Mouse (Mus musculus) G1E (cell line): Measurements from ENCODE around the gene Dock8. TPM values are rescaled to one million over a fixed set of nuclear protein-coding genes. Genes with fewer than 3 reads are reported as not detected.

Experiments used
- ATAC-seq: 2 replicates; pipeline ENCODE4 v1.8.0; 2016; ENCODE audit warnings: mild to moderate bottlenecking; ENCODE audit not compliant: insufficient number of reproducible peaks, poor library complexity, low FRiP score, severe bottlenecking; ENCODE audit errors: extremely low read depth
- DNase-seq: peaks from one replicate; pipeline ENCODE4 v3.0.0; 2012; ENCODE audit warnings: low spot score
- H3K27me3 ChIP-seq: 2 replicates; pipeline ENCODE4 v1.6.1; 2012; ENCODE audit warnings: mild to moderate bottlenecking, low read length, inconsistent platforms; ENCODE audit not compliant: insufficient read depth
- H3K36me3 ChIP-seq: replicated peaks from 2 replicates; pipeline ENCODE3; 2012; ENCODE audit warnings: mild to moderate bottlenecking, inconsistent platforms
- H3K4me1 ChIP-seq: 2 replicates; pipeline ENCODE4 v1.6.1; 2012; ENCODE audit warnings: low read depth, low read length, inconsistent platforms, mixed read lengths; ENCODE audit not compliant: insufficient read depth
- H3K4me3 ChIP-seq: 2 replicates; pipeline ENCODE4 v1.5.1; 2012; ENCODE audit warnings: low read depth, mild to moderate bottlenecking, inconsistent platforms, low read length, moderate library complexity, mixed read lengths
- H3K9me3 ChIP-seq: replicated peaks from 2 replicates; pipeline ENCODE4 v1.6.1; 2012; ENCODE audit warnings: inconsistent platforms
- CTCF ChIP-seq: IDR thresholded peaks from 2 replicates; pipeline ENCODE4 v1.5.1; 2012; ENCODE audit warnings: low read depth, low read length, inconsistent platforms, mixed read lengths
- GATA1 ChIP-seq: IDR thresholded peaks from 2 replicates; pipeline ENCODE4 v1.6.1; 2012; ENCODE audit warnings: borderline replicate concordance, low read length, inconsistent platforms, mixed read lengths
- GATA2 ChIP-seq: IDR thresholded peaks from 2 replicates; pipeline ENCODE4 v1.6.1; 2012; ENCODE audit warnings: low read depth, low read length, inconsistent platforms, borderline replicate concordance
- POLR2AphosphoS5 ChIP-seq: IDR thresholded peaks from 2 replicates; pipeline ENCODE4 v1.6.1; 2012; ENCODE audit warnings: low read depth, low read length, inconsistent platforms; ENCODE audit not compliant: insufficient replicate concordance
- TAL1 ChIP-seq: conservative IDR thresholded peaks from 2 replicates; pipeline ENCODE4 v1.6.1; 2012; ENCODE audit warnings: low read depth, low read length, inconsistent platforms, mixed read lengths
- polyA plus RNA-seq: library from polyadenylated mRNA; stranded (reverse); fragments of >175 nt; gene quantifications from 2 replicates; pipeline ENCODE4 v1.2.3, GENCODE M21; 2012
- total RNA-seq, 2 experiments: library from RNA; stranded (forward) in 1 of 2; stranded (reverse) in 1 of 2; fragments of 200-1000 nt in 1 of 2; fragments of >200 nt in 1 of 2; fragmentation: Nextera tagmentation in 1 of 2; gene quantifications; 2 replicates each; pipeline ENCODE4 v1.2.3; 2014 to 2017

Dock8 gene
- total and polyA plus RNA-seq, 3 experiments, result 0.01 to 0.16 TPM; not detected in 1

GRCm38 (mm10) chr19:25146122-25146521 lies 146.8 kb downstream of the Dock8 start:
- H3K9me3 ChIP-seq, result peaks cover 56% of the 10 kb centered on the region
- H3K27me3 ChIP-seq, result no peaks in the 10 kb centered on the region
- no peaks in the 10 kb centered on the region for H3K4me1 ChIP-seq
- no peaks in the 10 kb centered on the region for H3K36me3 ChIP-seq
- no peak for TF ChIP-seq GATA1
- no peak for TF ChIP-seq CTCF
- TF ChIP-seq GATA2, result no peak
- no peak for TF ChIP-seq POLR2AphosphoS5
- TF ChIP-seq TAL1, result no peak
- DNase-seq (no peak), ATAC-seq (no peak)
- no peak overlapping the region for H3K4me3 ChIP-seq

- Histone ChIP-seq H3K4me1 (no peaks in the 10 kb centered on the region), H3K36me3 (no peaks in the 10 kb centered on the region), H3K4me3 (no peak overlapping the region), H3K9me3 (peaks cover 45% of the 10 kb centered on the region), H3K27me3 (no peaks in the 10 kb centered on the region)
- DNase-seq, result no peak
- ATAC-seq, result no peak
- TF ChIP-seq TAL1, result no peak
- no peak for TF ChIP-seq GATA1
- TF ChIP-seq POLR2AphosphoS5, result no peak
- no peak for TF ChIP-seq GATA2
- TF ChIP-seq CTCF, result no peak
These were observed 150.5 kb downstream of the Dock8 start for GRCm38 (mm10) chr19:25149788-25150187.

- Histone ChIP-seq H3K4me3 (no peak overlapping the region), H3K36me3 (no peaks in the 10 kb centered on the region), H3K9me3 (peaks cover 47% of the 10 kb centered on the region), H3K27me3 (no peaks in the 10 kb centered on the region), H3K4me1 (no peaks in the 10 kb centered on the region)
- no peak for DNase-seq
- TF ChIP-seq TAL1, result no peak
- no peak for TF ChIP-seq POLR2AphosphoS5
- TF ChIP-seq GATA2, result no peak
- TF ChIP-seq CTCF, result no peak
- no peak for TF ChIP-seq GATA1
- ATAC-seq, result no peak
These were observed 155.3 kb downstream of the Dock8 start for GRCm38 (mm10) chr19:25154506-25155178.

- no peaks in the 10 kb centered on the region for H3K36me3 ChIP-seq
- no peak for ATAC-seq
These were observed 155.9 kb downstream of the Dock8 start for GRCm38 (mm10) chr19:25155250-25155649.

GRCm38 (mm10) chr19:25155709-25156108 lies 156.4 kb downstream of the Dock8 start:
- no peaks in the 10 kb centered on the region for H3K27me3 ChIP-seq
- DNase-seq (no peak), ATAC-seq (no peak)
- H3K36me3 ChIP-seq, result no peaks in the 10 kb centered on the region
- H3K4me3 ChIP-seq, result no peak overlapping the region
- TF ChIP-seq POLR2AphosphoS5 (no peak), GATA1 (no peak), TAL1 (no peak), GATA2 (no peak), CTCF (no peak)
- no peaks in the 10 kb centered on the region for H3K4me1 ChIP-seq
- peaks cover 41% of the 10 kb centered on the region for H3K9me3 ChIP-seq

More at GRCm38 (mm10) chr19:25155250-25155649, 155.9 kb downstream of the Dock8 start:
- no peak for TF ChIP-seq GATA1
- no peak for TF ChIP-seq POLR2AphosphoS5
- TF ChIP-seq GATA2, result no peak
- no peak for TF ChIP-seq CTCF
- TF ChIP-seq TAL1, result no peak
- no peak for DNase-seq
- H3K27me3 ChIP-seq, result no peaks in the 10 kb centered on the region
- H3K4me3 ChIP-seq, result no peak overlapping the region
- H3K4me1 ChIP-seq, result no peaks in the 10 kb centered on the region
- H3K9me3 ChIP-seq, result peaks cover 42% of the 10 kb centered on the region

GRCm38 (mm10) chr19:25162270-25162669 lies 162.9 kb downstream of the Dock8 start:
- Histone ChIP-seq H3K4me1 (no peaks in the 10 kb centered on the region), H3K27me3 (no peaks in the 10 kb centered on the region), H3K9me3 (peaks cover 58% of the 10 kb centered on the region), H3K36me3 (no peaks in the 10 kb centered on the region), H3K4me3 (no peak overlapping the region)
- DNase-seq (no peak), ATAC-seq (no peak)
- TF ChIP-seq TAL1, result no peak

GRCm38 (mm10) chr19:25163426-25163825 lies 164.1 kb downstream of the Dock8 start:
- TF ChIP-seq CTCF, result no peak
- TF ChIP-seq POLR2AphosphoS5, result no peak
- no peak for TF ChIP-seq GATA2
- no peak for TF ChIP-seq GATA1
- TF ChIP-seq TAL1, result no peak
- Histone ChIP-seq H3K9me3 (peaks cover 56% of the 10 kb centered on the region), H3K27me3 (no peaks in the 10 kb centered on the region), H3K36me3 (no peaks in the 10 kb centered on the region), H3K4me3 (no peak overlapping the region; the same call in 1 of the 2 replicates), H3K4me1 (no peaks in the 10 kb centered on the region)
- DNase-seq (no peak), ATAC-seq (no peak)
